ENCODE assay signal across 7 mouse cellular contexts in the genomic region with DNA sequence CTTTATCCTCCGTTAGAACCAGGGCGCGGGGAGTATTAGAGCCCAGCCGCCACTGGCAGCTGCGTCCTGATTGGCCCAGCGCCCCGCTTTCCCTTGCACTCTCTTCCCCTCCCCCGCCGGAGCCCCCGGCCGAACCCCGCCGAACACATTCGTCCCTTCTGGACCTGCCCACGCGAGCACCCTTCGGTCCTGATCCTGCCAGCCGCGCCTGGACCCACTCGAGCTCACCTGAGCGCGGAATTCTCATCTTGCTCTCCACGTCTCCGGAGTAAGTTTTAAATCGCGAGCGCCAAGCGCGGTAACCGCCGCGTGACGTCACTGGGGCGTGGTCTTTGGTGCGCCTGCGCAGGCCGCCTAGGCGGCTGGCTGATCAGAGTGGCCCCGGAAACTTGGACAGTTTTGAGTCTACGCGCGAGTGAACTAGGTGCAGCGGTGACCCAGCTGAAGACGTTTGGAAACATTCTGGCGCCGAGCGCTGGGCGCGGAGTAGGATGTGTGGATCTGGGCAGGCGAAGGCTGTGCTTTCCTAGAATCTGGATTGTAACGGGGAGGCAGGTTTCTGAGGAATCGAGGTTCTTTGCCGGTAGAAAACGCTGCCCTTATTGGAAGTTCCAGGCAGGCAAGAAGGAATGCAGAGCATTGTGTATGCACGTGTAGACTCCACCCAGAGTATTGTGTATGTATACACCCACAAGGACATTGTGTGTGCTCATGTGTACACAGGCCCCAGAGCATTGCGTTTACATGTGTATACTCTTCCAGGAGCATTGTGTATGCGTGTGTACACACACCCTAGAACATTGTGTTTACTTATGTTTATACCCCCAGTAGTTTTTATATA. TPM values are rescaled to one million over a fixed set of nuclear protein-coding genes. Genes with fewer than 3 reads are reported as not detected.
DNase-seq lines count a peak whose midpoint lies in the region; ATAC-seq lines count a peak whose summit lies in the region.

Gene Ncaph, minus strand, starts transcription at position 334 of the 841 bp plus-strand sequence.

- WGBS in intestine, embryonic 15.5 days: 1% methylated on average over 57 of the region's 57 CpGs
- 1% methylated on average over 57 of the region's 57 CpGs for WGBS in midbrain, embryonic 10.5 days

- DNase-seq in adrenal gland, adult (ENCODE audit: inconsistent age in 2 of 2, low spot score in 1 of 2): peak; percentile 92 to 98
- peak; percentile 94 for DNase-seq in embryo, embryonic 10.5 days (ENCODE audit: low spot score)
- peak; percentile 85 for DNase-seq in gastrocnemius, postnatal 25 days
- DNase-seq in left cerebral cortex, postnatal 25 days (ENCODE audit: low spot score in 2 of 2): peak; percentile 91
- peak; percentile 95 for DNase-seq in midbrain, embryonic 10.5 days (ENCODE audit: low spot score)
- peak; percentile 94 for DNase-seq in right cerebral cortex, postnatal 4 days

- intact Hi-C loops in left cerebral cortex, postnatal 25 days (cut with DNase I): no loop called here

- peak within 1 kb of the TSS; percentile 83 for H3K27ac ChIP-seq in intestine, embryonic 15.5 days
- peak within 1 kb of the TSS; percentile 97 for H3K27ac ChIP-seq in midbrain, embryonic 10.5 days (replicated peaks)

- peaks cover 24% of the 10 kb centered on the region for H3K4me1 ChIP-seq in intestine, embryonic 15.5 days (replicated peaks)
- peaks cover 37% of the 10 kb centered on the region for H3K4me1 ChIP-seq in midbrain, embryonic 10.5 days

- H3K27me3 ChIP-seq in intestine, embryonic 15.5 days (replicated peaks): no peaks in the 10 kb centered on the region
- H3K27me3 ChIP-seq in midbrain, embryonic 10.5 days (ENCODE audit: low read depth, poor library complexity, severe bottlenecking): no peaks in the 10 kb centered on the region

- peak within 1 kb of the TSS; percentile 50 for H3K9ac ChIP-seq in intestine, embryonic 15.5 days

- no peaks in the 10 kb centered on the region for H3K36me3 ChIP-seq in intestine, embryonic 15.5 days
- peaks cover 16% of the 10 kb centered on the region for H3K36me3 ChIP-seq in midbrain, embryonic 10.5 days

- peak within 1 kb of the TSS; percentile 72 for H3K4me3 ChIP-seq in intestine, embryonic 15.5 days (replicated peaks)
- peak within 1 kb of the TSS; percentile 89 for H3K4me3 ChIP-seq in midbrain, embryonic 10.5 days

- H3K4me2 ChIP-seq in intestine, embryonic 15.5 days (replicated peaks): peak within 1 kb of the TSS; percentile 66

- H3K9me3 ChIP-seq in intestine, embryonic 15.5 days: no peaks in the 10 kb centered on the region
- no peaks in the 10 kb centered on the region for H3K9me3 ChIP-seq in midbrain, embryonic 10.5 days (replicated peaks)

- ATAC-seq in intestine, embryonic 15.5 days: peak; percentile 93

RNA-seq across cellular contexts. Expression of gene Ncaph, which starts in this region (rescaled TPM):
- 1 to 10 TPM; 1.7 to 2.4 TPM for total RNA-seq in gastrocnemius, postnatal 25 days (2021)
- polyA plus RNA-seq in intestine, embryonic 15.5 days (2015; fragmentation: Nextera tagmentation; extraction: Ambion mirVana): 66.8 and 73.6 TPM in 2 replicates
- total RNA-seq in left cerebral cortex, postnatal 25 days (2021): 1 to 10 TPM; 1.8 to 2.8 TPM
- polyA plus RNA-seq in midbrain, embryonic 10.5 days (2016; fragmentation: Nextera tagmentation; extraction: Ambion mirVana): 115 TPM in 2 replicates

Comparison
In these comparisons a context has a peak if more than half of its experiments do, and no peak if none do; other contexts are left out.
1. Peak in every context shown above with its lines: DNase-seq, ATAC-seq, H3K4me3 ChIP-seq and H3K27ac ChIP-seq.